Mouse (Mus musculus) heart, adult 2 months (tissue): ENCODE results near the gene Rab8b.

Experiments
- CTCF ChIP-seq: fragments of 200-600 bp; IDR thresholded peaks from 2 replicates; pipeline ENCODE4 v1.8.1; 2022; ENCODE audit warnings: antibody characterized with exemption, mild to moderate bottlenecking, moderate library complexity
- POLR2A ChIP-seq: fragments of 200-500 bp; IDR thresholded peaks from 2 replicates; pipeline ENCODE4 v1.6.1; 2011; ENCODE audit warnings: mild to moderate bottlenecking, low read depth, low read length, control low read depth; ENCODE audit not compliant: insufficient read depth

GRCm38 (mm10) chr9:66937507-66937906 is 18.0 kb upstream of the Rab8b start:
- TF ChIP-seq POLR2A (no peak), CTCF (no peak)
